Mouse (Mus musculus): ENCODE measurements around the gene Slc48a1. TPM values are rescaled to one million over a fixed set of nuclear protein-coding genes. Genes with fewer than 3 reads are reported as not detected.

The Slc48a1 gene
- polyA plus RNA-seq, 1 experiment from 2014 or later = 134 TPM

GRCm38 (mm10) chr15:97819937-97820336 lies 41.6 kb downstream of the Slc48a1 start:
- ChIA-PET CTCF (interaction anchor here (0.9 to 10.9 kb wide), 6 partner anchors 9 to 36 kb away, joined by 3 to 119 read pairs (median 12); partner anchors contain the start of gene Hdac7), POLR2A (interaction anchor here (0.7 to 6.3 kb wide), 3 partner anchors 9 to 18 kb away, joined by 4 to 40 read pairs (median 10); no protein-coding TSS in a partner anchor)
- no peak for TF ChIP-seq CTCF (IDR thresholded peaks at IDR 0.05)
- no peaks in the 10 kb centered on the region for H3K27me3 ChIP-seq
- ATAC-seq = no peak
- in situ Hi-C loops (cut with MboI; ENCODE audit: low pct_unique_long_range_greater_than_20kb) = no loop called here
- no peak for DNase-seq (ENCODE audit: low read depth, low spot score)

DNA sequence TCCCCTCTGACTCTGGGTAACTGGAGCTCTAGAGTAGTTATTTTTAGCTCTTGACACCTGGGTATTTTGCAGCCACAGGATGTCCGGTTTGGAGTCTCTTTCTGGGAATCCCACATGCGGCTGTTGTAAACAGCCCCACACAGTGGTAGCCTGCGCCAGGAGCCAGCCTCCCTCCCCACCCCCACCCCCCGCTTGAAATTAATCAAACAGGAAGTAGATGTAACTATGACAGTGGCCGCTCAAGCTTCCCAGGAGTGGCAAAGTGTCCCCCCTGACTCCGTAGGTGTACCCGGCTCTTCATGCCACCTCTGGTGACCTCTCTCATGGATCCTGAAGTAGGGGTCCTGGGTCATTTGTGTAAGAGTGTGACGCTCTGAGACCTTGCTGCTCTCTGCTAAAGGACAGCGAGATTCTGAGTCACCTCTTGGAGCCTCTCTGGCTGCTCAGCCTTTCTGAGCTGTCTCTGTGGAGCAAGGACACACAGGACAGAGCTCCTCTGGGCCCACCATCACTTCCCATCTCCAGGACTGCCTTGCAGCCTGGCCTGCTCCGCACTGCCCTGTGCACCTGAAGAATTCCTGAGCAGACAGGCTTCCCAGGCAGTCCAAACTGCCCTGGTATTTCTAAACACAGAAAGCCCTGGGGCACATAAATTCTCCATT lies 43.1 kb downstream of the Slc48a1 start:
- ATAC-seq (peak; percentile 11), DNase-seq (ENCODE audit: low read depth, low spot score) (no peak)
- H3K27me3 ChIP-seq = no peaks in the 10 kb centered on the region
- no peak for TF ChIP-seq CTCF (IDR thresholded peaks at IDR 0.05)
- POLR2A ChIA-PET = interaction anchor here (1.1 to 6.3 kb wide), 13 partner anchors 8 to 84 kb away, joined by 3 to 48 read pairs (median 7); partner anchors contain the start of gene Hdac7
- in situ Hi-C loops (cut with MboI; ENCODE audit: low pct_unique_long_range_greater_than_20kb) = no loop called here
- CTCF ChIA-PET = interaction anchor here (0.6 to 10.9 kb wide), 8 partner anchors 8 to 158 kb away, joined by 3 to 119 read pairs (median 6); partner anchors contain the start of gene Hdac7

- ATAC-seq = no peak
- in situ Hi-C loops (cut with MboI; ENCODE audit: low pct_unique_long_range_greater_than_20kb) = no loop called here
- TF ChIP-seq CTCF (IDR thresholded peaks at IDR 0.05) = no peak
- POLR2A ChIA-PET = interaction anchor here (1.1 to 5.6 kb wide), 13 partner anchors 8 to 85 kb away, joined by 3 to 48 read pairs (median 7); partner anchors contain the start of gene Hdac7
- DNase-seq (ENCODE audit: low read depth, low spot score) = no peak
- CTCF ChIA-PET = interaction anchor here (0.6 to 10.9 kb wide), 7 partner anchors 8 to 158 kb away, joined by 3 to 119 read pairs (median 6); partner anchors contain the start of gene Hdac7
- H3K27me3 ChIP-seq = no peaks in the 10 kb centered on the region
Measured at GRCm38 (mm10) chr15:97821983-97822363, 43.7 kb downstream of the Slc48a1 start.

DNA sequence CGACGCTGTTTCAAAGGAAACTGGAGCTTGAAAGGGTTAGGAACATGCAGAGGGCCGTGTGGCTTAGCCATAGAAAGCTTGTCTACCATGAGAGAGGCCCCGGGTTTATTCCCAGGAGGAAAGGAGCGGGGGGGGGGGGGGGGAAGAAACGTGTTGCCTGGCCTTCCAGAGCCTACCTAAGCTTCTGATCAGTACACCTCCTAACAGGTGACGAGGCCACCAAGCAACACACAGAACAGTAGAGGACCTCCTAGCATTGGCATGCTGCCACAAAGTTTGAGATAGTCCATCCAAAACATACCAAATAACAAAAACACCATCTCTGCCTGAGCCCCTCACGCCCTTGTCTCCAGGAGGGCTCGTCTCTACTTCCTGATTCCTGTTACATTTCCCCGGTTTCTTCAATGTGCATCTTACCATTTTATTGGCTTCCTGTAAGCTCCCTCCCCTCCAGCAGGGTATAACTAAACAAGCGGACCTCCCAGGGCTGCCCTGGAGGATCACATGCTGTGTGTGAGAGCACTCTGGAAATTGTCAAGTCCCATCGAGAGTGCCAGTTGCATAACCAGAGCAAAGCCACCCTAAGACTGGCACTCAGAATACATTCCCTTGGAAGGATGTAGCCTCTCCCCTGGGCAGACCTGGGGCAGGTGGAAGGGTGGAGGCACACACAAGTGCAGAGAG lies 44.4 kb downstream of the Slc48a1 start:
- no peak for TF ChIP-seq CTCF (IDR thresholded peaks at IDR 0.05)
- DNase-seq (ENCODE audit: low read depth, low spot score) = no peak
- ChIA-PET POLR2A (interaction anchor here (0.6 to 5.6 kb wide), 11 partner anchors 10 to 85 kb away, joined by 3 to 48 read pairs (median 6); partner anchors contain the start of gene Hdac7), CTCF (interaction anchor here (0.7 to 10.9 kb wide), 6 partner anchors 10 to 141 kb away, joined by 3 to 119 read pairs (median 11); partner anchors contain the start of genes Hdac7 and Tmem106c)
- in situ Hi-C loops (cut with MboI; ENCODE audit: low pct_unique_long_range_greater_than_20kb) = no loop called here
- no peaks in the 10 kb centered on the region for H3K27me3 ChIP-seq
- ATAC-seq = peak; percentile 36

DNA sequence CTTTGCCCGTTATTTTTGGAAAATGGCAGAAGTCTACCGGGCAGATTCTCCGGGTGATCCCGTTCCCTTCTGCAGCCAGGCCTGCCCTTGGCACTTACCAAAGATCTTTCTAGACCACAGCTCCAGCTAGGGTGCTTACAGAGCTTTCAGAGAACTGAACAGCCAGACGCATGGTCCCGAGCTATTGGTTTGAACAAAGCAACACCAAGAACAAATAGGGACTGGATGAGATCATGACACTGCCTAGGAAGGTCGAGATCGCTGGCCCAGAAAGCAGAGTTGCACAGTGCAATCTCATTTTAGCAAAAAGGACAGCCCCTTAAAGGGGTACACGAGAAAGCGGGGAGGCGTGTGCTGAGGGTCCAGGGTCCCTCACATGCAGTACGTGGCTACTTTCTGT lies 45.2 kb downstream of the Slc48a1 start:
- TF ChIP-seq CTCF (IDR thresholded peaks at IDR 0.05) = no peak
- no peaks in the 10 kb centered on the region for H3K27me3 ChIP-seq
- CTCF ChIA-PET = interaction anchor here (1.2 to 10.9 kb wide), 3 partner anchors 9 to 17 kb away, joined by 4 to 119 read pairs (median 21); partner anchors contain the start of gene Hdac7
- no peak for DNase-seq (ENCODE audit: low read depth, low spot score)
- no peak for ATAC-seq
- in situ Hi-C loops (cut with MboI; ENCODE audit: low pct_unique_long_range_greater_than_20kb) = no loop called here
- POLR2A ChIA-PET = interaction anchor here (1.0 to 5.6 kb wide), 8 partner anchors 10 to 33 kb away, joined by 4 to 48 read pairs (median 10); partner anchors contain the start of gene Hdac7

GRCm38 (mm10) chr15:97824042-97824441 lies 45.7 kb downstream of the Slc48a1 start:
- no peak for TF ChIP-seq CTCF (IDR thresholded peaks at IDR 0.05)
- CTCF ChIA-PET = interaction anchor here (1.8 to 10.9 kb wide), 5 partner anchors 12 to 30 kb away, joined by 3 to 119 read pairs (median 10); partner anchors contain the start of gene Hdac7
- in situ Hi-C loops (cut with MboI; ENCODE audit: low pct_unique_long_range_greater_than_20kb) = no loop called here
- POLR2A ChIA-PET = interaction anchor here (1.0 to 5.6 kb wide), 8 partner anchors 9 to 33 kb away, joined by 4 to 48 read pairs (median 10); partner anchors contain the start of gene Hdac7
- no peak for ATAC-seq
- no peaks in the 10 kb centered on the region for H3K27me3 ChIP-seq
- no peak for DNase-seq (ENCODE audit: low read depth, low spot score)

GRCm38 (mm10) chr15:97825071-97825940 lies 47.0 kb downstream of the Slc48a1 start:
- ChIA-PET CTCF (interaction anchor here (0.7 to 10.9 kb wide), 8 partner anchors 13 to 49 kb away, joined by 3 to 119 read pairs (median 4); partner anchors contain the start of gene Hdac7), POLR2A (interaction anchor here (0.6 to 5.6 kb wide), 8 partner anchors 10 to 58 kb away, joined by 3 to 48 read pairs (median 4); no protein-coding TSS in a partner anchor)
- ATAC-seq = peak; percentile 63
- no peak for TF ChIP-seq CTCF (IDR thresholded peaks at IDR 0.05)
- no peak for DNase-seq (ENCODE audit: low read depth, low spot score)
- no peaks in the 10 kb centered on the region for H3K27me3 ChIP-seq
- in situ Hi-C loops (cut with MboI; ENCODE audit: low pct_unique_long_range_greater_than_20kb) = no loop called here

GRCm38 (mm10) chr15:97825941-97826587 lies 47.7 kb downstream of the Slc48a1 start:
- DNase-seq (ENCODE audit: low read depth, low spot score) (no peak), ATAC-seq (no peak)
- ChIA-PET POLR2A (interaction anchor here (0.8 to 5.6 kb wide), 6 partner anchors 11 to 17 kb away, joined by 3 to 48 read pairs (median 6); no protein-coding TSS in a partner anchor), CTCF (interaction anchor here (0.6 to 10.9 kb wide), 9 partner anchors 14 to 42 kb away, joined by 3 to 119 read pairs (median 3); partner anchors contain the start of gene Hdac7)
- in situ Hi-C loops (cut with MboI; ENCODE audit: low pct_unique_long_range_greater_than_20kb) = no loop called here
- TF ChIP-seq CTCF (IDR thresholded peaks at IDR 0.05) = no peak
- no peaks in the 10 kb centered on the region for H3K27me3 ChIP-seq
